Mouse (Mus musculus) heart, postnatal 14 days (tissue): Measurements from ENCODE around the gene Cpb1. TPM values are rescaled to one million over a fixed set of nuclear protein-coding genes. Genes with fewer than 3 reads are reported as not detected.

ENCODE experiments used
- DNase-seq, 2 experiments: peaks; one replicate each; pipeline ENCODE4 v3.0.0; 2021 to 2022
- intact Hi-C: fragments of 180-260 bp; cut with DNase I; formaldehyde crosslinking; loops from one replicate; pipeline ENCODE4 v1.15.1; 2025
- long read RNA-seq, 2 experiments: library from polyadenylated mRNA; stranded (forward); transcript quantifications; one replicate each; pipeline ENCODE4 v2.0.0; 2021
- total RNA-seq, 2 experiments: library from RNA; stranded (reverse); gene quantifications; 2 replicates each; pipeline ENCODE4 v1.2.3; 2021

The Cpb1 gene
- total RNA-seq: not detected
- long read RNA-seq, experiment 1: 0 reads
- long read RNA-seq, experiment 2: 0 reads

- intact Hi-C loops: no loop called here
These were observed at the start of gene Cpb1 for GRCm38 (mm10) chr3:20275633-20276032. TSS of gene Cpb1 (minus strand) at chr3:20275733.

GRCm38 (mm10) chr3:20317233-20317632 is 41.7 kb upstream of the Cpb1 start:
- intact Hi-C loops: no loop called here
- no peak for DNase-seq

More at GRCm38 (mm10) chr3:20275633-20276032, at the start of gene Cpb1:
- DNase-seq: no peak

DNA sequence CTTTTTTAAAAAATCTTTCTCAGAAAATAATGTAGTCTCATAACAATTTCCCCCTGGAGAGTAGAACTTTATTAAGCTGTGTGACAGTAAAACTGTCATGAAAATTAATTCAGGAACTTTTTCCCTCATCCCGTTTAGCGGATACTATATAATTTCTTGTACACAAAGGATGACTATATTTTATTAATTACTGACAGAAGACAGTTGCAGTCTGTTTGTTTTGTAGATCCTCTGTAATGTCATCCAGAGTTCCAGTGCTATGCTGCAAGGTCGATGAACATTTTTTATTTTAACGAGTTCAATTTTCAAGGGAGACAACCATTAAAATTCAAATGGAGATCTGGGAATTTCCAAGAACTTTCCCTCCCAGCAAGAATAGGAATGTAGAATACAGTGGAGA is 33.6 kb upstream of the Cpb1 start:
- no peak for DNase-seq
- intact Hi-C loops: no loop called here

GRCm38 (mm10) chr3:20307256-20307655 is 31.7 kb upstream of the Cpb1 start:
- intact Hi-C loops: no loop called here
- no peak for DNase-seq

DNA sequence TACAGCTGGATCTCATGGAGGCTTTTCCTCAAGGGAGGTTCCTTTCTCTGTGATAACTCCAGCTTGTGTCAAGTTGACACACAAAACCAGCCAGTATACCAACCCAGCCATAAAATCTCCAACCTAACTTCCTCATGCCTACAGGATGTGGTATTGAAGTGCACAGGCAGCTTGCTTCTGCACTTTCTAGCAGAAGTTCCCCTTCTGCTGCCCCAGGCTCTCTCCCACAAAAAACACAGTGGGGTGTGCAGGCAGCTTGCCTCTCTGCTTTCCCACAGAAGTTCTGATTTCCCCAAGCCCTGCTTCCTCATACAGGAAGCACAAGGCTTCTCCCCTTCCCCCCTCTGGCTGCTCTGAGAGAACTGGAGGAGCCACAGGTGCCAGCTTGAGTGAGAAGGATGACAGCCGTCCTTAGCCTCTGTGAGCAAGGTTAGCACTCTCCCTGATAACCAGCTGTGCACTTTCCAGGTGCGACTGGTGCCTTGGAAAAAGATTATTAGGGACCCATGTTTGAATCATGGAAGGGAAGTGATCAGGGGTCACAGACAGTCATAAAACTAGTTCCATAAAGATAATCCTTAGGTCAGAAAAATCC is 29.3 kb upstream of the Cpb1 start:
- peak; percentile 2 to 7 for DNase-seq
- intact Hi-C loops: no loop called here

DNA sequence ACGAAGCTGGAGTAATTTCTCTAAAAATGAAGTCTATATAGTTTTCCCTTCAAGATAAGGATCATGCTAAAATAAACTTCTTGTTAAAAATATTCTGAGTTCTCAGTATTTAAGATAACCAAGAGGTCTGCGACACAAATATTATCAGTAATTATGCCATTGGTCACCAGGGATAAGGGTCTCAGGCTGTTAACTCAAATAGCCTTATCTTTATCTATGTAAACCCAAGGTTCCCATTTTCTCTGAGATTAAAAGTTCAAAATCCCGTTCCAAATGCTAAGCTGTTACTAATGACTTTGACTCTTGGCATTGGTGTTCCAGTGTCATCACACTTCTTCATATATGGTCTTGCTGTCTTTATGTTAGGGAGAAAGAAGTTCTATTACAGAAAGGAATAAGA is 20.0 kb upstream of the Cpb1 start:
- DNase-seq: no peak
- intact Hi-C loops: no loop called here

- DNase-seq: no peak
- intact Hi-C loops: no loop called here
These were observed 19.2 kb upstream of the Cpb1 start for GRCm38 (mm10) chr3:20294542-20295348.

GRCm38 (mm10) chr3:20291370-20291769 is 15.8 kb upstream of the Cpb1 start:
- no peak for DNase-seq
- intact Hi-C loops: no loop called here

DNA sequence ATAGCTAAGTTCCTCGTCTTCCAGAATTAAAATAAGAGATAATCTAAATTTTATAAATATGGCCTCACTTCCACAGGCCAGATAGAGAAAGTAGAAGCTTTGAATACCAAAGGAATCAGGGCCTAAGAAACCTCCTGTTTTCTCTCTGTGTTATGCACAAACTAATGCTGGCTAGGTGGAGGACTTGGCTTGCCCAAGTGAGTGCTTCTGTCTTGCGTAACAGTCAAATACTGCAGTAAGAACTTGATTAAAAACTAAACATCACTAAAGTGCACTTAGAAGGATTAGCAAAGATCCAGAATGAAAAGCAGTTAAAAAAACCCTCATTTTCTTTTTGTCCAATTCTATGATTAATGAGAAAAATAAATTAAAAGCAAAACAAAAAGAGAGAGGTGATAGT is 13.2 kb upstream of the Cpb1 start:
- intact Hi-C loops: no loop called here
- no peak for DNase-seq

GRCm38 (mm10) chr3:20281796-20282195 is 6.3 kb upstream of the Cpb1 start:
- intact Hi-C loops: no loop called here
- no peak for DNase-seq

- no peak for DNase-seq
- intact Hi-C loops: loop anchor here (5.0 kb wide), 1 partner anchor 252 kb away; no protein-coding TSS in a partner anchor
These were observed 20.7 kb downstream of the Cpb1 start for GRCm38 (mm10) chr3:20254566-20255479.

DNA sequence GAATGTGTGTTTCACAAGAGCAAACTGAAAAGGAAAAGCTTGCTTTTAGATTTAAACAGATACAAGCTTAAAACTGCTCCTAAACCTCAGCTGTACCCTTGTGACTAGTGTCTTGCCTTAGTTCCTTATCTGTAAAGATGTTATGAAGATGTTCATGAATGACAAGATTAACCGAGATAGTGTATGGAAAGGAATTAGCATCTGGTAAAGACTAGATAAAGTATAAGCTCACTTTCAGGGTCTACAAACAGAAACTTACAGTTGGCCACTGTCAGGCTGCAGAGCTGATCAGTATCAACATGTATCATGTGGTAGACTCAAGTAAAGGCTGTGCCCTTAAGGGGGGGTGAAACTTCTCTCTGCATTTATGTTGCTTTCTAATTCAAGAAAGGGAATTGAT is 31.6 kb downstream of the Cpb1 start:
- intact Hi-C loops: no loop called here
- no peak for DNase-seq

DNA sequence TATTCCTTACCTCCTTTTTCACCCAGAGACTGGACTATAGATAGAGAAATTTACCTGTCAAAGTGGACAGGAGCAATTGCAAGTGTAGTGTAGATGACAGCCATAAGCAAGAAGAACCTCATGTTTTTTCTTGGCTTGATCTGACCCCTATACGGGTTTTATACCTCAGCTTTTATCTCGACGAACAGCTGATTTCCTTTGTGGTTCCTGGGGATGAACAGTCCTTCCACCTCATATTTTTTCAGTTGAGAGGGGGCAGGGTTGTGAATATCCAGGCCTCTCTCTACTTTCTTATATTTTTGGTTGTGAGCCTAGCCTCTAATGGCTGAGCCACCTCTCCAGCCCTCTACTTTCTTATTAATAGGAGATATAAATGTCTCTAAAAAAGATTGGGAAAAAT is 33.5 kb downstream of the Cpb1 start, which contains the start of gene Cpa3:
Gene Cpa3 (minus strand): TSS at position 132 of the 400 bp plus-strand sequence.
- intact Hi-C loops: no loop called here
- DNase-seq: no peak

- intact Hi-C loops: no loop called here
These were observed 35.8 kb downstream of the Cpb1 start for GRCm38 (mm10) chr3:20239741-20240140.

DNA sequence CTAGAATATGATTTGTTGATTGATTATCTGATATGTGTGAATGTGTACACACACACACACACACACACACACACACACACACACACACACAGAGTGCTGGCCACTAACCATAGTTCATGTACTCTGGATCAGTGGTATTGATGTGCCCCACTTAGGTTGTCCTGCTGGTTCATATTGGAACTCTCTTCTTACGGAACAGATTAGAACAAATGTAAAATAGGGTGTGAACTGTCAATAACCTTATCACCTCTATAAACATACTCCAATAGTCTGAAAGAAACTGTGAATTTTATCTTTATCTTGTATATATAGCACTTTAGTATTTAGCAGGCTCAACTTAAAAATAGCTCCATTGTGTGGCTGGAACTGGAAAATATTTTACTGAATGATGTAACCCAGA is 38.6 kb downstream of the Cpb1 start:
- intact Hi-C loops: no loop called here
- DNase-seq: no peak

More at GRCm38 (mm10) chr3:20239741-20240140, 35.8 kb downstream of the Cpb1 start:
- no peak for DNase-seq

GRCm38 (mm10) chr3:20229027-20229426 is 46.5 kb downstream of the Cpb1 start:
- intact Hi-C loops: no loop called here

GRCm38 (mm10) chr3:20225429-20225828 is 50.1 kb downstream of the Cpb1 start:
- no peak for DNase-seq
- intact Hi-C loops: no loop called here

More at GRCm38 (mm10) chr3:20229027-20229426, 46.5 kb downstream of the Cpb1 start:
- no peak for DNase-seq

DNA sequence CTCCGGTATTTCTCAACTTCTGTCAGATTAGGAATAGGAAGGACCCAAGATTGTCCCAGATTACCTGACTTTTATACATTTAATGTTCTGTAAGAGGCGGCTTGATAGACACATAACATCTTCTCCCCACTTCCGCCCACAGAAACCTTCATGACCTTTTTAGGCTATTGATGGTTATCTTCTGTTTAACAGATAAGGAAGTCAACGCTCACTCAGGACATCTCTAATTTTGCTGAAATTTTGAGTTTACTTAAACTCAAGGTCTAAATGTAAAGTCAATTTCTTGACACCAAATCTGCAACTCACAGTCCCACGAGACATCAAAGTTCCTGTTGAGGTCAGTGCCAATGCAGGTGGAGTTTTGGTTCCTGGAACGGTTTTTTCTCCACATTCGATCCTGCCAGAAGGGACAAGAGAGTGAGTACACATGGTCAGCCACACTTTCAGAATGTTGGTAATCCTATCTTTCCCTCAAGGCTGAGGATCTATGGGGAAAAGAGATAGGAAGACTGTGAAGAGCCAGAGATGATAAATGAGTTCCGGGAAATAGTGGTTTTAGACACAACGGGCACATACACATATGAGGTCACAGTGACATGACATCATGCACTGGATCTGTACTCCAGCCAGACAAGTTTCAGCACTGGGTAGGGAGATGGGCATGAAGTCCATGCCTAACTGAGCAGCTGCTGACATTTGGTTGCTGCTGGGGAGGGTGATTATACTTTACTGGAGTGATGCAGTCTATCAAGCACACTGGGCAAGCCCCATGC is 52.4 kb downstream of the Cpb1 start:
- DNase-seq: no peak
- intact Hi-C loops: no loop called here

DNA sequence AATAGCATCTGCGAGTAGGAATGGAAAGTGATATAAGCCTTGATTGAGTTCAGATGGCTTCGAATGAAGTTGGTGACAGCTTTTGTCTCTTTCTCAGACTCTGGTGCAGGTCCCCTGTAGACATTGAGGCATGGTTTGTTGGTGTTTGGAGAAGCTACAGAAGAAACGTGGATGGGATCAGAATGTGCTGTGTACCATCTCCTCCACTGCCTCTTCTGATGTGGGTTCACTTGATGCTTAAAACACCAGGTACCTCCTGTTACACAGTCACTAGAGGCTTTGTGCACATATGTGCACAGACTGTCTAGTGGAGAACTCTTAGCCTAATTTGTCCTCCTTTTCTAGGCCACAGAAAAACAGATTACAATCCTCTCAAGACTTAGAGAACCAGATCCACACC is 53.4 kb downstream of the Cpb1 start:
- intact Hi-C loops: no loop called here
- DNase-seq: no peak

DNA sequence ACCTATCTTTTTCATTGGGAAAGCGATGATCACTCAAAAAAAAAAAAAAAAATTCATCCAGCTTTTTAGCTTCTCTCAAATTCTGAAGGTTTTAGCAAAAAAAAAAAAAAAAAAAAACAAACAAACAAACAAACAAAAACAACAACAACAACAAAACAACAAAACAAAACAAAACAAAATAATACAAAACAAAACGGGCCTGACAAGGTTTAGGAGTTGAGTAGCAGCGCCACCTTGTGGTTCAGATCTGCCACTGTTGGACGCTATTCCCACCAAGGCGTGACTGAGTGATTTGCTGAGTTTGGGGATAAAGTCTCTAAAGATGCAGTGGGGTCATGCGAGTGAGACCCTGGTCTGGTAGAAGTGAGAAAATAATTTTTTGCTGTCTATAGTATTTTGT is 76.7 kb downstream of the Cpb1 start:
- intact Hi-C loops: loop anchor here (2.0 to 5.0 kb wide), 2 partner anchors 132 to 294 kb away; no protein-coding TSS in a partner anchor
- DNase-seq: peak; percentile 64 to 74
